Mouse (Mus musculus) kidney, postnatal 0 days (tissue): ENCODE results near the gene Anxa6. TPM values are rescaled to one million over a fixed set of nuclear protein-coding genes. Genes with fewer than 3 reads are reported as not detected.

ENCODE experiments used
- ATAC-seq: fragments of 200-750 bp; cut with Nextera tagmentation; replicated peaks from 2 replicates; pipeline ENCODE4 v1.8.0; 2017; ENCODE audit warnings: low read depth, moderate number of reproducible peaks, moderate TSS enrichment, moderate library complexity; ENCODE audit not compliant: low FRiP score
- DNase-seq: peaks from one replicate; pipeline ENCODE4 v3.0.0-alpha.2; 2016; ENCODE audit warnings: low spot score
- H3K27ac ChIP-seq: fragments of 300-500 bp; sonication (generic); 2 replicates; pipeline ENCODE4 v1.5.1; 2014; ENCODE audit warnings: mild to moderate bottlenecking
- H3K27me3 ChIP-seq: fragments of 300-500 bp; sonication (generic); 2 replicates; pipeline ENCODE4 v1.6.1; 2014; ENCODE audit warnings: low read length, mixed read lengths; ENCODE audit not compliant: insufficient read depth
- H3K36me3 ChIP-seq: fragments of 300-500 bp; sonication (generic); 2 replicates; pipeline ENCODE4 v1.6.1; 2014; ENCODE audit warnings: low read length, mixed read lengths; ENCODE audit not compliant: insufficient read depth
- H3K4me1 ChIP-seq: fragments of 300-500 bp; sonication (generic); replicated peaks from 2 replicates; pipeline ENCODE4 v1.6.1; 2014; ENCODE audit warnings: antibody characterized with exemption, low read length, mixed read lengths; ENCODE audit not compliant: insufficient read depth
- H3K4me2 ChIP-seq: fragments of 300-500 bp; sonication (generic); 2 replicates; pipeline ENCODE4 v1.6.1; 2014; ENCODE audit warnings: mild to moderate bottlenecking, low read length, moderate library complexity, mixed read lengths
- H3K4me3 ChIP-seq: fragments of 300-500 bp; sonication (generic); replicated peaks from 2 replicates; pipeline ENCODE4 v1.5.1; 2014; ENCODE audit warnings: low read depth, low read length
- H3K9ac ChIP-seq: fragments of 300-500 bp; sonication (generic); 2 replicates; pipeline ENCODE4 v1.6.1; 2014; ENCODE audit warnings: low read depth, low read length
- H3K9me3 ChIP-seq: fragments of 300-500 bp; sonication (generic); replicated peaks from 2 replicates; pipeline ENCODE4 v1.6.1; 2016; ENCODE audit warnings: low read length, inconsistent platforms, mixed read lengths
- CTCF ChIP-seq: IDR thresholded peaks from 2 replicates; pipeline ENCODE4 v1.5.1; 2016; ENCODE audit warnings: antibody characterized with exemption, low read depth, mild to moderate bottlenecking, moderate library complexity
- WGBS: fragments of 180-500 bp; shearing (Covaris S2); extraction: QIAGEN DNeasy Blood & Tissue Kit; methylation state at CpG from one replicate; pipeline ENCODE4 v1.1.7; 2014; 5-methylcytosine and 5-hydroxymethylcytosine counted together
- polyA plus RNA-seq: library from polyadenylated mRNA; unstranded; fragments of >200 nt; fragmentation: Nextera tagmentation; extraction: Ambion mirVana; gene quantifications from 2 replicates; pipeline ENCODE4 v1.2.1, GENCODE M21; 2015

Anxa6 gene
- 146 and 176 TPM in 2 replicates for polyA plus RNA-seq

DNA sequence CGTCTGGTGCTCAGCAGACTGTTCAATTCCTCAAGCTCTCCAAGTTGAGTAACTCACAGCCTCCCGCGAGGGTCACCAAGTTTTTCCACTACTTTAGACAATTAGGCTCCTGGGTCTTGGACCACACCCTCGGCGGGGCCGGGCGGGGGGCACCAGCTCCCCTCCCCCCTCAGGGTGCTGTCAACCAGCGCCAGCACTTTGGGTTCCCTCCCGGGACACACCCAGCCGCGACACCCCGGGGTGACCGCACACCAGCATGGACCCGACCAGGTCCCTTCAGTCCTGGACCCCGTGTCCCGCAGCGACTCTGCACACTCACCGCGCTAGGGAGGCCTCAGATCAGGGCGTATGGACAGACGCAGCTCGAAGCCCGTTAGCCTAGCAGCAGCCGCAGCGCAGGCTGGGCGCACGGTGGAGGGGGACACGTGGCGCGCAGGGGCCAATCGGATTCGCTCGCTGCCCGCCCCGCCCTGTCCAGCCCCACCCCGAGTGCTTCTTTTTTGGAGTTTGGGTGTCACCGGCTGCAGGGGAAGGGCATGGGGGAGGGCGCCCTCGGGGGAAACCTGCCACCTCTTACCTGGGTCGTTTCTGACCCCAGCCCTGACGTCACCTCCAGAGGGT lies at the start of gene Anxa6:
Gene Anxa6 (minus strand): TSS at position 406 of the 621 bp plus-strand sequence.
- Histone ChIP-seq H3K36me3 (no peaks in the 10 kb centered on the region), H3K27ac (peak within 1 kb of the TSS; percentile 80), H3K4me1 (peaks cover 18% of the 10 kb centered on the region), H3K4me3 (peak within 1 kb of the TSS; percentile 59), H3K4me2 (peak within 1 kb of the TSS; percentile 91), H3K9ac (peak within 1 kb of the TSS; percentile 71), H3K27me3 (no peaks in the 10 kb centered on the region), H3K9me3 (no peaks in the 10 kb centered on the region)
- ATAC-seq, result peak; percentile 91
- TF ChIP-seq CTCF, result no peak
- DNase-seq, result peak; percentile 84
- under 1% methylated on average over 41 of the region's 41 CpGs for WGBS

DNA sequence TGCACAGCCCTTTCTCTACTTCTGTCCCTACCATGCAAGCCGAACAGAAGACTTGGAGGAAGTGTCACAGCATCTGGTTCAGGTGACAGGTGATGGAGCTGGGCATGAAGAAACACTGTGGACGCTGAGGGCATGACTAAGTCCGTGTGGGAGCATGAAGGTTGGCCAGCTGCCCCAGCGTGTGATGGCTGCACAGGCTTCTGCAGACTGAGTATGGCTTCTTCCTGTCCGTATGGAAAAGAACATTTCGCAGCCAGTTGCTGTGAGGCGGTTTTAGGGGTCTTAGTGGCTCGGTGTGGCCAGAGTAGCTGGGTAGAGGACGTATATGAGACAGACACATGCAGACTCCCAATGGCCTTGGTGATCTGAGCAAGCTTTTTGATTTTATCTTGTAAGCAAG lies 48.0 kb upstream of the Anxa6 start:
- 92% methylated on average over 9 of the region's 9 CpGs for WGBS
- H3K9ac ChIP-seq, result no peak overlapping the region
- H3K4me2 ChIP-seq, result no peak overlapping the region
- no peaks in the 10 kb centered on the region for H3K36me3 ChIP-seq
- no peaks in the 10 kb centered on the region for H3K9me3 ChIP-seq
- no peak for DNase-seq
- 0 out of 2 replicates have a peak, but pooled peaks cover 6% of the 10 kb centered on the region for H3K4me1 ChIP-seq
- ATAC-seq, result no peak
- H3K27ac ChIP-seq, result no peak overlapping the region
- no peak overlapping the region for H3K4me3 ChIP-seq
- TF ChIP-seq CTCF, result no peak
- no peaks in the 10 kb centered on the region for H3K27me3 ChIP-seq

DNA sequence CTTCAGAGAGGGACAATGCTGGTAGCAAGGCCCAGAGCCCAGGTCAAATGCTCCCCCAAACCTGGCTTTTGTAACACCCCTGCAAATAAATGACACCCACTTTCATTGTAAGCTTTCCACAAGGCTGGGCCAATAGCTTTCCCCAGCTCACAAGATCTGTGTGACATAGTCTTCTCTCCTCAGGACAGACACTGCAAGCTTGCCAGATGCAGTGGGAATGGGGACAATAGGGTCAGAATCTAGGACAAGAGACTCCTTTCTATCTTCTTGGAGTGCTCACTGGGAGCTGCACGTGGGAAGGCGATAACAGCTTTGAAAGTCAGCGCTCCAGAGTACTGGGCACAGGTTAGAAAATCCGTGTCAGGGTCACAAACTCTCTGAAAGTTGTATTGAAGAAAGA lies 45.9 kb upstream of the Anxa6 start:
- ATAC-seq (no peak), DNase-seq (no peak)
- Histone ChIP-seq H3K4me2 (no peak overlapping the region), H3K9ac (no peak overlapping the region), H3K4me3 (no peak overlapping the region), H3K27ac (no peak overlapping the region), H3K4me1 (0 out of 2 replicates have a peak, but pooled peaks cover 6% of the 10 kb centered on the region), H3K9me3 (no peaks in the 10 kb centered on the region), H3K27me3 (no peaks in the 10 kb centered on the region), H3K36me3 (no peaks in the 10 kb centered on the region)
- no peak for TF ChIP-seq CTCF
- 83% methylated on average over 4 of the region's 4 CpGs for WGBS

DNA sequence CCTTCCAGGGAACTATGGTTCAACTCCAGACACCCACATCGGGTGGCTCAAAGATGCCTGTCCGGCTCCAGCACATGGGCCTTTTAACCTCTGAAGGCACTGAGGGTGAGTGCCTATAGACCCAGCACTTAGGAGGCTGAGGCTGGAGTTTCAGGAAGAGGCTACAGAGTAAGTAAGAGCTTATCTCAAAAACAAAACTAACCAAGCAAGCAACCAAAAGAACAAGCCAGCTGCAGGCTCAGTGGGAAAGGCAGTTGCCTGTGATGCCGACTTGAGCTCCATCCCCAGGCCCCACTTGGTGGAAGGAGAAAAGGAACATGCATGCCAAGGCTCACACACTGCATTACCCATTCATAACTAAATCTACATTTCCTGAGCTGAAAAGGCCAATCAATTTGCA lies 45.3 kb upstream of the Anxa6 start:
- H3K9me3 ChIP-seq, result no peaks in the 10 kb centered on the region
- TF ChIP-seq CTCF, result no peak
- no peak overlapping the region for H3K27ac ChIP-seq
- H3K9ac ChIP-seq, result no peak overlapping the region; the same call in 1 of the 2 replicates
- 0 out of 2 replicates have a peak, but pooled peaks cover 6% of the 10 kb centered on the region for H3K4me1 ChIP-seq
- no peak overlapping the region for H3K4me3 ChIP-seq
- peak overlapping the region; percentile 93; the same call in 1 of the 2 replicates for H3K4me2 ChIP-seq
- H3K36me3 ChIP-seq, result no peaks in the 10 kb centered on the region
- 36% methylated on average over 3 of the region's 3 CpGs for WGBS
- DNase-seq (no peak), ATAC-seq (no peak)
- H3K27me3 ChIP-seq, result no peaks in the 10 kb centered on the region

DNA sequence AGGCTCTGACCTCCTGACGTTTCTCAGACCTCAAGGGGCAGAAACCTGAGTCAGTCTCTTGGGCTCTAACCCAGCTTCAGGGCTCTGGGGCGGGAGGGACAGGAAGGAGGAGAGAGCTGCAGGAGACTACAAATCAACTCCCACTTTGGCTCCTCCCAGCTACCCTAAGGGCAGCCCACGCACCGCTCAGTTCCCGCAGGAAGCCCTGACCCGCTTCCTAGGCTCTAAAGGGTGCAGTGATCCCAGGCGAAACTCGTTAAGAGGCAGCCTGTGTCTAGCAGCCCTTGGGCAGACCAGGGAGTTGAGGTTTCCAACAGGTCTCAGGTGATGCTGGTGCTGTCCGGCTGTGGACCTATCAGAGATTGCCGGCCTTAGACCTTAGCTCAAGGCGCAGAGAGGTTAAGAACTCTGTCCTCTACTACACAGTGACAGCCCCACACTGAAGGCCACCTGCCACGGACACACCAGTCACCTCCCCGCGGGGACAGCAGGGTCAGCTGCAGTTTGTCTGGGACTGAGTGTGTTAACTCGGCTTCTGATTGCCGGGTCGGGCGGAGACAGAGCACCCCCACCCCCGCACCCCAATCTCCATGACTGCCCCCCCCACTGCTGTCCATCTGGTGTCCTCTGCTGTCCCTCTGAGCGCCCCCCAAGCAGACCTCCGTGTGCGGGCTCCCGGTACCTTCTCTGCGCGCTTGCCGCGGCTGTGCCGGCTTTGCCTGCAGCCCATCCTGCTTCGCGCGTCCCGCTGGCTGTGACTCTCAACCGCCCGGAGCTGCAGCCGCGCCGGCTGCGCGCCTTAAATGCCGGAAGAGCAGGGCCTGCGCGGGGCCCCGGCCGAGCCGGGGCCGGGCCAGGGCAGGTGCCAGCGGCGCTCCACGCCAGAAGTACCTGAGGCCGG lies 44.3 kb upstream of the Anxa6 start, which contains the start of gene Ccdc69:
Gene Ccdc69 (minus strand): TSS at position 801 of the 901 bp plus-strand sequence.
- Histone ChIP-seq H3K9me3 (no peaks in the 10 kb centered on the region), H3K4me2 (peak within 1 kb of the TSS; percentile 93), H3K27me3 (no peaks in the 10 kb centered on the region), H3K9ac (peak within 1 kb of the TSS; percentile 62), H3K4me1 (0 out of 2 replicates have a peak, but pooled peaks cover 6% of the 10 kb centered on the region), H3K36me3 (no peaks in the 10 kb centered on the region), H3K27ac (peak within 1 kb of the TSS; percentile 71), H3K4me3 (peak within 1 kb of the TSS; percentile 33)
- DNase-seq (peak; percentile 89), ATAC-seq (peak; percentile 81)
- WGBS, result under 1% methylated on average over 50 of the region's 50 CpGs
- no peak for TF ChIP-seq CTCF

DNA sequence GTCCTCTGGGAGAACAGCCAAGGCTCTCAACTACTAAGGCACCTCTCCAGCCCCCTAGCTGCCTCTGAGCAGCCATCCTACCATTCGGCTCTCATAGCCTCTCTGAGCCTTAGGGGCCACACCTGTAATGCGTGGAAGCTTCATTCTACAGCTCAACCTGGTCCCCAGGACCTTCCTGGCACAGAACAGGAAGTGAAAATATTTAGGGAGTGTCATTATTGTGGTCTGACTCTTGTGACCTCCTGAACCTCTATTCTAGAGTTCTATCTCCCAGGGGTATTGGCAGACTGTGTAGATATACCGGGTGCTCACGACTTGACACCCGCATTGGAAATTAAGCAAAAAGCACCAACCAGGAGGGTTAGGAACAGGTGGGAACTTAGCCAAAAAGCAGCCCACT lies 43.0 kb upstream of the Anxa6 start:
- TF ChIP-seq CTCF, result no peak
- WGBS, result 82% methylated on average over 5 of the region's 5 CpGs
- H3K4me3 ChIP-seq, result no peak overlapping the region
- H3K9me3 ChIP-seq, result no peaks in the 10 kb centered on the region
- no peak overlapping the region for H3K27ac ChIP-seq
- no peak for DNase-seq
- H3K27me3 ChIP-seq, result no peaks in the 10 kb centered on the region
- no peak overlapping the region for H3K4me2 ChIP-seq
- 0 out of 2 replicates have a peak, but pooled peaks cover 6% of the 10 kb centered on the region for H3K4me1 ChIP-seq
- H3K9ac ChIP-seq, result no peak overlapping the region
- H3K36me3 ChIP-seq, result no peaks in the 10 kb centered on the region
- ATAC-seq, result no peak
